Mouse (Mus musculus) layer of hippocampus, postnatal 36 days (tissue): ENCODE results near the gene Vps26a. TPM values are rescaled to one million over a fixed set of nuclear protein-coding genes. Genes with fewer than 3 reads are reported as not detected.
"Not testable (repeated sequence)": the region's sequence is repeated elsewhere in the genome, so short reads cannot be mapped to it uniquely, and the experiment has no call there.

Experiments used
- DNase-seq, 2 experiments: peaks; one replicate each; pipeline ENCODE4 v3.0.0; 2022
- total RNA-seq, 2 experiments: library from RNA; stranded (reverse); gene quantifications; 2 replicates each; pipeline ENCODE4 v1.2.3; 2021

The Vps26a gene
- total RNA-seq, 2 experiments from 2014 or later: 43.2 to 46.8 TPM

DNA sequence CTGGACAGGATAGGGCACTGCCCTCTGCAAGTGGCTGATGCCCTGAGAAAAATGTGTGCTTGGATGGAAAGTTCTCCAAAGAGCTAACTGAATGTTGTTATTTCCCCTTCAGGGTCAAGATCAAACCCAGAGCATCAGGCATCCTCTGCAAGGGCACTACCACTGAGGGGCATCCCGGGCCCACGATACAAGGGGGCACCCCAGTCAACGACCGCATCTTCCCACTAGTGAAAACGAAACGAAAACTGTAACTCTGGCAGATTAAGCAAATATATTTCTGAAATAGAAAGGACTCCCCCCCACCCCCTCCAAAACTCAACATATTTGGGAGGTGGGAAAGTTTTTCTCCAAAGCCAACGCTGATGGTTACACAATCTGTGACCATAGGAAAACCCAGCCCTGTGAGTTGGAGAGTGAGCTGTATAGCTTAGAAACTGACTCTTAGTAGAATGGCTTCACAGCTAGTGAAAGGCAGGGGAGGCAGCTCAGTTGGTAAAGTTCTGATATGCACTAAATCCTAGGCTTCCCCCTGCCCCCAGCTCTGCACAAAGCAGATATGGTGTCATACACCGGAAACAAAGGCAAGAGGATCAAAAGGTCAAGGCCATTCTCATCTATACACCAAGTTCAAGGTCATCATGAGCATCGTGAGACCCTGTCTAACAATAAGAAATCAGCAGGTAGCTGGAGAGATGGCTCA, 14.5 kb upstream of the Vps26a start:
- no peak for DNase-seq

DNA sequence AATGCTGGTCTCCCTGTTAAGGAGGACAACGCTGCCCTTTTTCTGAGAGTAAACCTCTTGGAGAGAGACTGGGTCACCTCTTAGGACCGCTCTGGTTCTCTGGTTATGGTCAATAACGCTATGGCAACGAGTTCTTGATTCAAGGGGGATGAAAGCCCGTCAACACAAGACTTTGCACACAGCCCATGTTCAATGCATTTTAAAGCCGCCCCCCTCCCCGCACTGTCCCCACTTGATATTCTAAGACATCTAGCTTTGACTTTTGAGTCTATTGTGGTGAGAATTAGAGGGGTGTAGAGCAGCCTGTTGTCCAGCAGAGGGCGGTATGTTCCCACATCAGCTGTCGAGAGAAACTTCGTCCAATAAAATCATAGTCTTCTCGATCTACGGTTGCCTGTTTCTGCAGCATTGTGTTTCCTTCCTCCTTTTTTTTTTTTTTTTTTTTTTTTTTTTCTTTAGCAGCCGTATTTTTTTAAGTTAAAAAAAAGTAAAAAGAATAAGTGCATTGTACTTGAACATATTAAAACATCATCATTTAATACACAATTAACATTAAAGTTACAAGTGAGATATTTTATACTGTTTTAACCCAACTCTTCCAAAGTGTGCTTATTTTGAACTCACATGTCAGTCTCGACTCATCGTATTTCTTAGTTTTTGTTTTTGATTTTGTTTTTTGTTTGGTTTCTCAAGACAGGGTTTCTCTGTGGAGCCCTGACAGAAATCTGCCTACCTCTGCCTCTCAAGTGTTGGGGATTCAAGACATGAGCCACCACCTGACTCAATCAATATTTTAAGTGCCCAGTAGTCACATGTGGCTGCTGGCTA, 13.7 kb upstream of the Vps26a start:
- peak; percentile 44 to 47 for DNase-seq

DNA sequence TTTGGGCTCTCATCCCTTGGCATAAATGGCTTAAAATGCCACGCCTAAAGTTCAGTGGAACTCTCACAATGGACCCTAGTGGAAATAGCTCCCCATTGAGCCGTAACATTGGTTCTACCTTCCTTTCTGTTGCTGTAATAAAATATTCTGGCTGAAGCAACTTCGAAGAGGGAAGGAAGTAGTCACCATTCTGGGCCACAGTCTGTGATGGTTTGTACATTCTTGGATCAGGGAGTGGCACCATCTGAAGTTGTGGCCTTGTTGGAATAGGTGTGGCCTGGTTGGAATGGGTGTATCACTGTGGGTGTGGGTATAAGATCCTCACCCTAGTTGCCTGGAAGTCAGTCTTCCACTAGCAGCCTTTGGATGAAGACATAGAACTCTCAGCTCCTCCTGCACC, 5.1 kb upstream of the Vps26a start:
- DNase-seq: not testable (repeated sequence)

DNA sequence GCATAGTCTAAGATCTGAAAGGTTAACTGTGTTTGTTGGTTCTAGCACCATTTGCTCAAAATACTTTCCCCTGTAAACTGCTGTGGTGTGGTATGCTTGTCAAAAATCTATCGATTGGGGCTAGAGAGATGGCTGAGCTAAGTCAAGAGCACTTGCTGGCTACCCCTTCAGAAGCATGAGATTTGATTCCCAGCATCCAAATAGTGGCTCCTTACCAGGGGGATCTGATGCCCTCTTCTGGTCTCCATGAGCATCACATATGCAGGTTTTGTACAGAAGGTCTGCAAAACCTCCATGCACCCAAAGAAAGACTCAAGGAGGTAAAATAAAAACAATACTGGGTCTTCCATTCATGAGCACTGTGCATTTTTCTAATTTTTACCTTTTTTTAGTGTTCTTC, 1.7 kb upstream of the Vps26a start:
- DNase-seq: no peak

DNA sequence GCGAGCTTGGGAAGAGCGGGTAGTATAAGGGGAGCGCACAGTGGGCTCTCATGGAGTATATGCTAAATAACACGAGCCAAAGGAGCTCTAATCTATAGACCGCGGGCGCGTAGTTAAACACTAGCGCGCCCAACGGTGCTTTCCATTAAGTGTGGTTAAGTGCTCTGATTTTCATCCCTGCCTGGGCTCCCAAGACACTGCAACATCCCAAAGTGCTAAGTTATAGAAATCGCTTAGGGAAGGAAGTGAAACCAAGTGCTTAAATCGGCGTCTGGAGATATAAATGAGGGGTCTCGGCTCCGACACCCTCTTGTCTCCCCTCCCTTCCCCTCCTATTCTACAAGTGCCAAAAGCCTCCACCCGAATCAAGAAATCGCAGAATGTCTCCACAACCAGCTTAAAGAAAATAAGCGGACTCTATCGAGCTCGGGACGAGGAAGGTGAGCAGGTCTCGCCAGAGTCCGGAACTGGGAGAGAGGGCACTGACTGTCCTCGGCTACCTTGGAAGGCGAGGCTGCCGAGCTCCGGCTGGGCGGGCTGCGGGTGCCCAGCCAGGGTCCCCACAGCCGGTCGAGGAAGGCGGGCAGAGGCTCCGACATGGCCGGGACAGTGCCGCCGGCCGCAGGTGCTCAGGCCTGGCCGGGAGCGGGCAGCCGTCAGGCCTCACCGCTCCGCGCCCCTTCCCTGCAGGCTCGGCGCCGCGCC, 575 bp downstream of the Vps26a start:
- peak in 1 of 2 experiments; percentile 9 for DNase-seq

DNA sequence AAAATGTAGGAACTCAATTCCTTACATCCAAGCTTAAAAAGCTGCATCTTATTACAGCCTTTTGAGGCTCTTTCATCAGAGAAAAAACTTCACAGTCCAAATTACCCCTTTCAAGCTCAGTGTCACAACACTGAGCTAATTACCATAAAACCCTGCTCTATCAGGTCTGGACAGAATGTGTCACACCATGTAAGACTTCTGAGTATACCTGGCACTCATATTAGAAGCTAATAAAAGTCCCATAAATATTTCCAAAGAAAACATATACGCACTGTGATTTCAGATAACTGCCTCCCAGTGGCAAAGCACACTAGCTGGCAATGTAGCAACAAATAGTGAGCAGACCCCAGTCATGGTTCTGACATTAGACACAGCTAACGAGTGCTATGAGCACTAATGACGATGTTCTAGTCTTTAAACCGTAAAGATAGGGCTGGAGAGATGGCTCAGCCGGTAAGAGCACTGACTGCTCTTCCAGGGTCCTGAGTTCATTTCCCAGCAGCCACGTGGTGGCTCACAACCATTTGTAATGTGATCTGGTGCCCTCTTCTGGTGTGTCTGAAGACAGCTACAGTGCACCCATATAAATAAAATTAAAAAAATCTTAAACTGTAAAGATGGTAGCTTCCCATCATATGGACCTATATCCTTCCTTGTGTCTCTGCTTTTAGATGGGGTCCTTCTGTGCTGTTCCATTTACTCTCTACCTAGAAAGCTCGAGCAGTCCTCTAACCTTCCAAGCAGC, 5.3 kb downstream of the Vps26a start:
- DNase-seq: no peak

DNA sequence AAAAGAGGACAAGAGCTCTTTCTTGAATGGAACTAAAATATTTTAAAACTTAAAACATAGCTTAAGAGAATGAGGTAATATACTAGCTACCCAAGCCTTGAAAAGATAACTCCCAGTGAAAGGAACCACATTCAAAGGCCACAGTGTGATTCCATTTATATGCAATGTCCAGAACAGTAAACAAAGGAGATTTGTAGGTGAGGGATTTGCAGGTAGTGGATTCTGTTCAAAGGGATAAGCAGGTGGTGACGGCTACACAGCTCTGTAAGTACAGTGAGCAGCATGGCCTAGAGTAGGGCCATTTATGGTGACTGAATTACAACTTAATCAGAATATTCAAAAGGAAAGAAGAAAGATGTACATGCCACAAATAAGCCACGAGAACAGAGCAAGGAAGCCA, 9.6 kb downstream of the Vps26a start:
- DNase-seq: no peak

DNA sequence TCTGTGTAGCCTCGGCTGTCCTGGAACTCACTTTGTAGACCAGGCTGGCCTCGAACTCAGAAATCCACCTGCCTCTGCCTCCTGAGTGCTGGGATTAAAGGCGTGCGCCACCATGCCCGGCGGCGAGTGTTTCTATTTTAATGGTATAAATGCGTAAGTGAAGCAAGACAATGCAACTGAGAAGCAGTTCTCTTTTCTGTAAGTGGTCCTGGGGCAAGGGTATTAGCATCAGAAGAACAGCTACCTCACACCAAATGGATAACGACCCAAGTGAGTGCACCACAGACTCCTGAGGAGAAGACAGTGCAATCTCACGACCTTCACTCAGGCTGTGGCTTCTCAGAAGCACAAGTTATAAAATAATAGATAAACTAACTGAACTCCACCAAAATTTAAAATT, 11.7 kb downstream of the Vps26a start:
- DNase-seq: no peak

DNA sequence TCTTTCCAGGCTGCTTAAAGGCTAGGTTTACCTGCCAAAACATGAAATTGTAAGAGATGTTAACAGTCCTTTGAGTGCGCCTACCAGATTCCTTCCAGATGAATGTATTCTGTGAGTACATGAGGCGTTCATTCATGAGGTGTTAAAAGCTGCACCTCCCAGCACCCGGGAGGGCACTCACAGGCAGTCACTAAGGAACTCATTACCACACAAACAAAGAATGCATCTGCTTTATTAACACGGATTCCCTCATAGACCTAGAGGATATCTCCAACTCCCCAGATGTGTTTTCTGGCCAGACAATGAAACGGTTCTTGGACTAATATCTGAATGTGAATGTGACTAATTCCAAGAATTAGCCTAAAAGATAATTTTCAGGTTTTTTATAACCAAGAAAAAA, 15.5 kb downstream of the Vps26a start:
- DNase-seq: no peak

DNA sequence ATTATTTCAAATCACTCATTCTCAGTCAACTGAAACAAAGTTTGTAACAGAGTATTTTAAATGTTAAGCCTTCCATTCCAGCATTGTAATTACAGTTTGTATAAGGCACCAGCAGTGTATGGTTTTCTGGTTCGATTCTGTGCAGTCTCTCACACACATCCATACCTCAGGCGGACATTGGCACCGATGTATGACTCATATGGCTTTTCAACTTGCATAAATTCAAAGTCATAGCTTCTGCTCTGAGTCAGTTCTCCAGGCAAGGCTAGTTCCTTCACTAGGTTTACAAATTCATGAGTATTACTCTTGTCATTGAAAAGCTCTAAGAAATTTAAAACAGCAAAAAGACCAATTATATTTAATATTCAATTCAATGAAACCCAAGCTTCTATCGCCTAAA, 16.9 kb downstream of the Vps26a start:
- DNase-seq: no peak

DNA sequence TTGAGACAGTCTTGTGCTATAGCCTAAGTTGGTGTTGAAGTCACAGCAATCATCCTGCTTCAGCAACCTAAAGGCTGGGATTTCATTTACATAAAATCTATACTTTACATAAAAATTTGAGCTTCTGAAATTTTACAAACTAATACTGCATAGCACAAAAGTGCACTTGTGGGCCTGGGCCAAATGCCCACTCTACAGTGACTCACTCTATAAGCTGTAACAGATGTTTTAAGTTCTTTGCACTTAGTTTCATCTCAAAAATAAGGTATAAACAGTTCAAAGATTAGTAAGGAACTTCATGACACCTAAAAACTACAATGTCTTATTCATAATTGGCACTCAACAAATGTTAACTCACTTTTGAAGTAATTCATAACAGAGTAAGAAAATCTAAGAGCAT, 25.3 kb downstream of the Vps26a start:
- no peak for DNase-seq

DNA sequence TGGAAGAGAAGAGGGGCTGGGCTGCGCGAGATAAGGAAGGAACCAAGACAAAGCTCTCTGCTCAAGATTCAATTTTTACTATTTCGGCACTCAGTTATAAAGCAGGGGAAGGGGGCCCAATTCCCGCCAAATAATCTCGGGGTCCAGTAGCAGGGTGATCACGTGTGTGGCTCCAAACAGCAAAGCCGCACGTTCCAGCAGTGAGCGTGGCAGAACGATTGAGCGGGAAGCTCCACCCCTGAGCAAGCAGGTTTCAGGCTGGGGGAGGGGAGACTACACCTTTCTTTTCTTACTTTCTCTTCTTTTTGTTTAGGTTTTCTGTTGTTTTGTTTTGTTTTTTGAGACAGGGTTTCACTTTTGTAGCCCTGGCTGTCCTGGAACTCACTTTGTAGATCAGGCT, 34.6 kb downstream of the Vps26a start:
- not testable (repeated sequence) for DNase-seq

DNA sequence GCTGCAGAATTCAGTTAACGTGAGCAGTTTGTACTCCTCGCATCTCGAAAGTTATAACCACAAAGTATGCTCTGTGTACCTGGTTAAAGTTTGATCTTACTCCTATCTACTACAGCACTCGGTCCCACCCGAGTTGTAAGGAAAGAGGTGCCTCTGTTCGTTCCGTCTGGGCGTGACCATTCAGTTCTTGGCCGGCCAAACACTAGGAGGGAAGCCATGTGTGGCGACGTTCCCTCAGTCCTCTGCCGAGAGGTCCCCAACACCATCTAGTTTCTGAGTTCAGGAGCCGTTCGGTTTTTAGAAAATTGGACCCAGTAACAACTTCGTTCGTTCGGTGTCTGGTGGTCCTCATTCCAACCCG, 36.3 kb downstream of the Vps26a start:
- no peak for DNase-seq

DNA sequence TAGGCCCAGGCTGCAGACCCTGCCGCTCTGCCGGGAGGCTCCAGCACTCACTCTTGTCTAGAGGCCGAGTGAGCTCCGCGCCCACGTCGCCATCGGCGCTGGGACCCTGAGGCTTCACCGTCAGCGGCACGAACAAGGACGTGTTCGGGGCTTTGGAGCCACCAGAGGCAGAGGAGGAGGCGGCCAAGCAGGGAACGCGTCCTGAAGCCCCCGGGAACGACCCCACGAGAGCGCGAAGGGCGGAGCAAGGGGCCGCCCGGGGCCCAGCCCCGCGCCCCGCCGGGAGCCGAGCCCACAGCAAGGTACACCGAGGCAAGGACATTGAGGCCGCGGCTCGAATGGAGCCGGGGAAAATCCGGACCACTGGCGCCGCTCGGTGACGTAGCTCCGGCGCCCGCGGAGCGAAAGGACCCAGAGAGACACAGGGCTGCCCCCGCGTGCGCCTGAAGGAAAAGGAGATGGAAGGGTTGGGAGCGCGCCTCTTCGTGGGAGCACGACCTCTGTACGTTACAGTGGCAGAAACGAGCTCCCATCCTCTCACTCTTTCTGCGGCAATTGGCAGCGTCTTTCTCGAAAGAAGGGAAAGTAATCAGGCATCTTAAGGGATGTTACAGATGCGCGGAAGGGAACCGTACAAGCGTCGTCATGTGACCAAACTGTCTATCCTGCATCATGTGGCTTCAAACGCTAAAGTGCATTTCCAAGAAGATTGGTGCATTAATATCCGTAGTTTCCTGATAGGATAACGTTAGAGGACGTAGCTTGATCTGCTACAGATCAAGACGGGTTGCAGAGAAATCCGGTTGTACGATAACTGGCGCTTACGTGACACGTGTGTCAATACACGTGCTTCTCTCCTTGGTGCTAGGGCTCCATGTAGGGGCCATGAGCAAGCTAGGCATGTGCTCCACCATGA, 37.0 kb downstream of the Vps26a start, which contains the start of the genes 4930507D05Rik and Supv3l1:
4930507D05Rik (plus strand) TSS at position 126 of the 916 bp plus-strand sequence.
Supv3l1 (minus strand) TSS at position 375 of the 916 bp plus-strand sequence.
- peak; percentile 90 to 93 for DNase-seq

DNA sequence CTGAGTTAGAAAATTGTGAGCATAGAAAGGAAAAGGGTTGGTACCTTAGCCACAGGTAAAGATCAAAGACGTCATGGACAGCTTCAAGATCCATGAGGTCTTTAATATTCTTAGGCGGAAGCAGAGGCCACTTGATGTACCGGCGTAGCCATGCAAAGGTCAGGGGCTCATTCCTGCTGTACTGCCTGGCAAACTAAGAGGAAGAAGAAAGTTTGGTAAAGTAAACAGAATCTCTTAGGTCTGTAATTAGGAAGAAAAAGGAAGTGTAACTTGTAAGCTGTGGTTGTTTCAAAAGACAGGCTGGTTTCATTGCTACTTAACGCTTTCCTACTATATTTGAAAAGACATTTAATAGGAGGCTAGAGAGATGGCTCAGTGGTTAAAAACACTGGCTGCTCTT, 56.2 kb downstream of the Vps26a start:
- no peak for DNase-seq

DNA sequence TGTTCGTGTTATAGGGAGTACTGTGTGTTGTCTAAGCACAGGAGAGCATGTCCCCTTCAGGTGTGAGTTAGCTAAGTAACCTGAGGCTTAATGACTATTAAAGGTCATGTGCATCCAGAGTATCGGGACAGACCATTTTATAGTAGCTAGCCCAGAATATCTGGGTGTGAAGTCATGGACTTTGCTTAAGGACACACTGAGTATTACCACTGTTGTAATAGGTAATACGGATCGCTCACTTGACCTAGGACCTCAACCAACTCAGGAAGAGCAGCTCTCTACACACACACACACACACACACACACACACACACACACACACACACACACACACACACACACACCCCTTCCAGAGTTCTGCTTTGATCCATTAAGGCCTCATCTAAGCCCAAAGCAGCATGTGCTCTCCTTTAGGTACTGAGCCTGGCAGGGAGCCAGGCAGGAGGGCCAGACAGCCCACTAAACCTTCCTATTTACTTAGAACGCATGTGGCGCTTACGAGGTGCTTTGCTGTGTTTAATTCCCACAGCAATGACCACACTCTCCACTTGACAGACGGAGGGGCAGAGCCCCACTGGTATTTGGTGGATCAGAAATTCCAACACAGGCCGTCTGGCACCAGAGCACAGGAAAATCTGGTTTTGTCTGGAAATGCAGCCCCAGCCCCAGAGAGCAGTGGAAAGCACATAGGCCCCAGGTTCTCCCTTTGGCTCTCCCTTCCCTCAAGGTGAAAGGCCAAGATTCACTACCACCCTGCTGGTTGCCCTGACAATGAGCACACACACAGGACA, 61.3 kb downstream of the Vps26a start:
- no peak for DNase-seq

DNA sequence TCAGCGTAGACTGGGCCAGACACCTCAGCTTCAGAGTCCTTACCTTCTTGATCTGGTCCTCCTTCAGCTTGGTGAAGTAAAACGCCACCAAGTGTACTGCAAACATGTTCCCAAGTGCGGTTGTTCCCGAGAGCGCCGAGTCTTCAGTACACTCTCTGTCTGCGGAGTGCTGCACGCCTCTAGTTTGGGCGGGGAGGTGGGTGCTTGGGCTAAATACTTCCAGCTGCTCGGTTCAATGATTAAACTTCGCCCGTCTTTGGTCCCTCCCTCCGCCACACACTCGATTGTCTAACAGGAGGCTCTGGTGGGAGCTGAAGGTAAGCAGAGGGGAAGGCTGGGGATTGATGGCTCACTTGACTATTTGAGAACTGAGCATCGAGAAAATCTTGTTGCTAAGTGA, 64.3 kb downstream of the Vps26a start, which contains the start of gene Hkdc1:
Hkdc1 (minus strand) TSS at position 237 of the 400 bp plus-strand sequence.
- no peak for DNase-seq

DNA sequence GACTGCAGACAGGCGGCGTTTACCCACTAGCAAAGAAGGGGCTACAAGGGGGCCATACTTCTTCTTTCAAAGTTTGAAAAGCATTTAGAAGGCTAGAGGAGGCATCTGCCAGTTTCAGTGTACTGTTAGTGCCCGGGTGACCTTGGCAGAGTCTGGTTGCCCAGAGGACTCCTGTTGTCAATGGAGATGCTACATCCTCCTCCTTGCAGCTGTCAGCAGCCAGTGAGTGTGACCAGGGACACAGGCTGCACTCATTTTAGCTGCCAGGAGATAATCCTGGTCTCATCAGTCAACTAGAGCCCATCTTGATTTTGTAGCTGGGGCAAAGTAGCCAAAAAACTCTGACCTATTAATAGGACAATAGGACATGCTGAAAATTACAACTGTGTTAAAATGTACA, 65.5 kb downstream of the Vps26a start:
- no peak for DNase-seq

DNA sequence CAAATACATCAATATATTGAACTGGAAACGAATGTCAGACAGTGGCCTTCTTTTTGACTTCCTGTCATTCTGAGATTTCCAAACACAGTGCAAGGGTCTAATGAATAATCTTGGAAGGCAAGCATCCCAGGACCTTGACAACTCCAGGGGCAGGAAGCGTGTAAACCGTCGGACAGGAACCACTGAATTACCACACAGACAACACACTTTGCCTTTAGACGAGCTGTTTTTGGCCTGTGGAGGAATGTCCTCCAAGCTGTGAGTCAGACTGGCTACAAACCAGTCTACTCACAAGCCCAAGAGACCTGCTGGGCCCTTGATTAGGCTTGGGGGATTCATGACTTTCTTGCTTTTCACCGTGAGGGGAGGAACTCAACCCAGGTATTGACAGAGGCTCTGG, 66.2 kb downstream of the Vps26a start:
- DNase-seq: no peak

DNA sequence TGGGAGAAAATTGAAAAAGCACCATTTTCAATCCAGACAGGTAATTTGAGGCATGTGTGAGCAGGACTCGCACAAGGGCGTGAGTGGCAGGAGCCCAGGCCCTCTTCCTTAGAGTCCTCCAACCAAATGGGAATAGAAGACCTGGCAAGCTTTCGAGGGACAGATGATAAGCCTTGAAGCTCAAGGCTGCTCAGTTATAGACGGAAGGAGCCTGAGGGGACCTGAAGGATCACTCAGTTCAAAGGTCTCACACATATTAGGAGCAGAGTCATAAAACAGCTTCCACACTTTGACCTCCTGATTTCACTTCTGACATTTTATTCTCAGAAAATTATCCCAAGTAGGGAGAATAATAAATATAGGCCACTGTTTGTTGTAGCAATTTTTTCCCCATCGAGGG, 67.2 kb downstream of the Vps26a start:
- DNase-seq: no peak
